Mouse (Mus musculus) myocyte (in vitro differentiated cells): ENCODE measurements around the gene Elmod1. TPM values are rescaled to one million over a fixed set of nuclear protein-coding genes. Genes with fewer than 3 reads are reported as not detected.

Source experiments
- H3K27me3 ChIP-seq: one replicate; pipeline ENCODE4 v1.6.1; 2011; ENCODE audit not compliant: control insufficient read depth, insufficient read depth, insufficient read length
- H3K36me3 ChIP-seq: one replicate; pipeline ENCODE4 v1.6.1; 2011; ENCODE audit not compliant: control insufficient read depth, insufficient read depth
- H3K4me2 ChIP-seq: one replicate; pipeline ENCODE4 v1.6.1; 2011; ENCODE audit warnings: low read depth, control low read depth
- H3K4me3 ChIP-seq: one replicate; pipeline ENCODE4 v1.5.1; 2011; ENCODE audit warnings: mild to moderate bottlenecking, control low read depth, moderate library complexity
- H3K79me2 ChIP-seq: one replicate; pipeline ENCODE4 v1.6.1; 2011; ENCODE audit not compliant: control insufficient read depth, insufficient read depth
- H3ac ChIP-seq: one replicate; pipeline ENCODE4 v1.6.1; 2011; ENCODE audit not compliant: control insufficient read depth, insufficient read length
- CEBPB ChIP-seq: IDR thresholded peaks from 2 replicates; pipeline ENCODE4 v1.6.1; 2011; ENCODE audit warnings: mild to moderate bottlenecking, moderate library complexity; ENCODE audit not compliant: poor library complexity, insufficient read depth, severe bottlenecking
- E2F4 ChIP-seq: IDR thresholded peaks from one replicate; pipeline ENCODE4 v1.6.1; 2011; ENCODE audit warnings: mild to moderate bottlenecking, control low read depth, moderate library complexity; ENCODE audit not compliant: insufficient read depth
- MAX ChIP-seq: IDR thresholded peaks from one replicate; pipeline ENCODE4 v1.6.1; 2011; ENCODE audit warnings: low read depth, mild to moderate bottlenecking, control low read depth
- MYOD1 ChIP-seq, 3 experiments: IDR thresholded peaks; one replicate each; pipeline ENCODE4 v1.6.1; 2011; ENCODE audit warnings: control low read depth in 2 of 3, low read depth in 2 of 3, mild to moderate bottlenecking in 2 of 3, moderate library complexity in 1 of 3; ENCODE audit not compliant: insufficient read length in 2 of 3, control insufficient read depth in 1 of 3
- MYOG ChIP-seq, 3 experiments: IDR thresholded peaks; one replicate each; pipeline ENCODE4 v1.6.1; 2011; ENCODE audit warnings: control low read depth in 2 of 3, low read depth in 2 of 3, mild to moderate bottlenecking in 2 of 3; ENCODE audit not compliant: insufficient read length in 2 of 3, control insufficient read depth in 1 of 3, insufficient read depth in 1 of 3
- POLR2A ChIP-seq: IDR thresholded peaks from one replicate; pipeline ENCODE4 v1.6.1; 2011; ENCODE audit warnings: low read depth, mild to moderate bottlenecking, control low read depth, moderate library complexity; ENCODE audit not compliant: insufficient read length
- POLR2AphosphoS2 ChIP-seq: IDR thresholded peaks from one replicate; pipeline ENCODE4 v1.6.1; 2011; ENCODE audit warnings: low read depth, control low read depth; ENCODE audit not compliant: insufficient read length
- REST ChIP-seq: IDR thresholded peaks from one replicate; pipeline ENCODE4 v1.6.1; 2011; ENCODE audit warnings: mild to moderate bottlenecking, control low read depth, moderate library complexity; ENCODE audit not compliant: insufficient read depth, insufficient read length
- SRF ChIP-seq: IDR thresholded peaks from one replicate; pipeline ENCODE4 v1.6.1; 2011; ENCODE audit warnings: low read depth; ENCODE audit not compliant: control insufficient read depth, insufficient read length
- TCF12 ChIP-seq: IDR thresholded peaks from one replicate; pipeline ENCODE4 v1.6.1; 2011; ENCODE audit warnings: mild to moderate bottlenecking, control low read depth; ENCODE audit not compliant: poor library complexity, insufficient read depth, severe bottlenecking
- TCF3 ChIP-seq: IDR thresholded peaks from one replicate; pipeline ENCODE4 v1.6.1; 2011; ENCODE audit warnings: low read depth, control low read depth; ENCODE audit not compliant: insufficient read length
- USF1 ChIP-seq: IDR thresholded peaks from one replicate; pipeline ENCODE4 v1.6.1; 2011; ENCODE audit warnings: low read depth, mild to moderate bottlenecking, control low read depth, moderate library complexity
- polyA plus RNA-seq: library from polyadenylated mRNA; unstranded; fragments of >200 nt; fragmentation: generic; extraction: Trizol; gene quantifications from one replicate; pipeline ENCODE4 v1.2.1, GENCODE M21; 2012; ENCODE audit warnings: missing spikeins

Gene Elmod1
- polyA plus RNA-seq, 1 experiment, result not detected

DNA sequence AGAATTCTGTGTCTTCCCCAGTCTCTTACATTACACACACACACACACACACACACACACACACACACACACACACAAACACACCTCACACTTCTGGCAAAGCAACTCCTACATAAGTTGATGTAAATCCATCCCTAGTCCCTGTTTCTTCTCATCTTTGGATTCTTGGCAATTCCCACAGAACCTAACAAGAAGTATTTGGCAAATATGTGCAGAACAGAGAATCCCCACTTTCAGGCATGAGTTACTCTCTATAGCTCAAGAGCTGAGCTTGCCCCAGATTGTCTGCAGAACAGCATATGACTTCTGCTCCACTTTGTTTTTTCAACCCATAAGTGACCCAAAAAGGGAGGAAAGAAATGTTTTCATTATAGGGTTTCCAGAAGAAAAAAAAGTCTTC, 2.7 kb downstream of the Elmod1 start:
- Histone ChIP-seq H3K27me3 (peaks cover 17% of the 10 kb centered on the region), H3K4me3 (no peak overlapping the region), H3K79me2 (no peaks in the 10 kb centered on the region), H3K4me2 (no peak overlapping the region), H3ac (no peak overlapping the region), H3K36me3 (no peaks in the 10 kb centered on the region)
- TF ChIP-seq TCF12, result no peak
- no peak for TF ChIP-seq MAX
- TF ChIP-seq MYOD1 (IDR thresholded peaks at IDR 0.05; ENCODE audit: control insufficient read depth in 1 of 3, insufficient read length in 2 of 3, low read depth in 2 of 3), result no peak
- no peak for TF ChIP-seq E2F4
- TF ChIP-seq CEBPB, result no peak
- TF ChIP-seq MYOG (IDR thresholded peaks at IDR 0.05; ENCODE audit: control insufficient read depth in 1 of 3, insufficient read depth in 1 of 3, insufficient read length in 2 of 3, low read depth in 2 of 3), result no peak
- no peak for TF ChIP-seq REST
- TF ChIP-seq TCF3, result no peak
- TF ChIP-seq USF1, result no peak
- TF ChIP-seq POLR2A, result no peak
- TF ChIP-seq SRF, result no peak
- TF ChIP-seq POLR2AphosphoS2, result no peak

DNA sequence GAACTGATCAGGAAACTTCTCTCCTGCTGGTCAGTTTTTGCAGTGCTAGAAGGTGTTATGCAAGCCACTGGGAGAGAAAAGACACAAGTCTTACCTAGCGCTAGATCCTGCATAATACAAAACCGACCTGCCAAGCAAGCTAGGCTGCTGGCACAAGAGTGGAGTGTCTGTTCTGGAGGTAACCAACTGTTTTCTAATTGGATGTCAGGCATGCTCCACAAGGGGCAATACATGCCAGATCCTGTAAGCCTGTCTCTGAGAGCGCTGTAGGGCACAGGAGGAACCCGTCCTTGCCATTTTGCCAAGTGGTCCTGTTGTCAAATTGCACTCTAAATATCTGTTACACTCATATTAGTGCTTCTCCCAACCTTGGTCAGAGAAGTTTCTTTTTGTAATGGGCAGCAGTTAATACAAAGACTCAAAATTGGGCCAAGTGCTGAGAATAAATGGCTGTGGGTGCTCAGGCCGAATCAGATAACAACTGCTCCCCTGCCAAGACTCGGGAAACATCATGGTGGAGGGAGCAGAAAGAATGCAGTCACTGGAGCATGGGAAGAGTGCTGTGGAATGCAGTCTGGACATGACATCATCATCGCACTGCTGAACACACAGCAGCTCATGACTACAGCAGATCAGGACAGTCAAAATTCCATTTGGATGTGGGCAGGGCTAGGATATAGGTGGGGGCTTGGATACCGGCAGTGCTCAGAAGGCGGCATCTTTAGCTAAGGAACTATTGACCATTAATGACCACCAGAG, 7.3 kb downstream of the Elmod1 start:
- H3K27me3 ChIP-seq, result no peaks in the 10 kb centered on the region
- no peak overlapping the region for H3K4me3 ChIP-seq
- H3K36me3 ChIP-seq, result no peaks in the 10 kb centered on the region
- H3K4me2 ChIP-seq, result no peak overlapping the region
- H3ac ChIP-seq, result no peak overlapping the region
- TF ChIP-seq USF1 (no peak), MYOG (IDR thresholded peaks at IDR 0.05; ENCODE audit: control insufficient read depth in 1 of 3, insufficient read depth in 1 of 3, insufficient read length in 2 of 3, low read depth in 2 of 3) (no peak), TCF3 (no peak), TCF12 (no peak), POLR2AphosphoS2 (no peak), MYOD1 (IDR thresholded peaks at IDR 0.05; ENCODE audit: control insufficient read depth in 1 of 3, insufficient read length in 2 of 3, low read depth in 2 of 3) (no peak), POLR2A (no peak), MAX (no peak), REST (no peak), SRF (no peak), E2F4 (no peak), CEBPB (no peak)
- H3K79me2 ChIP-seq, result no peaks in the 10 kb centered on the region

DNA sequence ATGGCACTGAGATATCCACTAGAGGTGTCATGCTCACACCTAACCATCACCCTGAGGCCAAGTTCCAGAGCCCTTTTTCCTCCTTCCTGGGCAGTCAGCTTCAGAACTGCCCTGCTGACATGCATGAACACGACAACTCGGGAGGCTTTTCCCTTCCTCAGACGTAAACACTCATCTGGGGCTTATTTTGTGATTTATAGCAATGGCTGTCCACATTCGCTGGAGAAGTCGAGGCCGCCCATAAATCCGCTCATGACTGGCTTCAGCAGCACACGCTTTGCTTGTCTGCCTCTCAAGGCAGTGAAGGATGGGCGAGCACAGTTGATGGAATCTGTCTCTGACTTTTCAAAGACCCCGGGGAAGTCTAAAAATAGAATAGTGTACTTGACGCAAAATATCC, 18.1 kb downstream of the Elmod1 start:
- Histone ChIP-seq H3K4me3 (no peak overlapping the region), H3K4me2 (no peak overlapping the region), H3ac (no peak overlapping the region), H3K27me3 (no peaks in the 10 kb centered on the region), H3K36me3 (no peaks in the 10 kb centered on the region), H3K79me2 (no peaks in the 10 kb centered on the region)
- TF ChIP-seq MYOD1 (IDR thresholded peaks at IDR 0.05; ENCODE audit: control insufficient read depth in 1 of 3, insufficient read length in 2 of 3, low read depth in 2 of 3) (no peak), MAX (no peak), POLR2AphosphoS2 (no peak), USF1 (no peak), TCF12 (no peak), MYOG (IDR thresholded peaks at IDR 0.05; ENCODE audit: control insufficient read depth in 1 of 3, insufficient read depth in 1 of 3, insufficient read length in 2 of 3, low read depth in 2 of 3) (no peak), TCF3 (no peak), REST (no peak), E2F4 (no peak), CEBPB (no peak)

DNA sequence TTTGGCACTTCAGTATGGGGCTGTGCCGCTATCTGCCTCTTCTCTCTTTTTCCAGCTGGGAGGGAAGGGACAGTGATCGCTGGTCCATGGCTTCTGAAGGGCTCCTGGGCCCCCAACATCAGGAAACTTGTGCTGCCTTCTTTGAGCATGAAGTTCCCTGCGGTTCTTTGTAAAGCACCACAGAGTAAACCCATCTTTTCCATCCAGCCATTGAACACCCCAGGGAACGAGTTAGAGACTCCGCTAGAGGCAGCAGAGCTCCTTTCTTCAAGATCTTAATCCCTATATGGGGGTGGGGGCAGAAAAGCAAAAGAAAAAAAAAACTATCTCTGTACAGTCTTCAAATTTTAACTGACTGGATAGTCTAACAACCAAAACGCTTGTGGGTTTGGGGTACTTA, 20.2 kb downstream of the Elmod1 start:
- TF ChIP-seq CEBPB, result no peak
- Histone ChIP-seq H3K4me3 (no peak overlapping the region), H3K36me3 (no peaks in the 10 kb centered on the region), H3K27me3 (no peaks in the 10 kb centered on the region), H3K4me2 (no peak overlapping the region), H3ac (no peak overlapping the region), H3K79me2 (no peaks in the 10 kb centered on the region)

DNA sequence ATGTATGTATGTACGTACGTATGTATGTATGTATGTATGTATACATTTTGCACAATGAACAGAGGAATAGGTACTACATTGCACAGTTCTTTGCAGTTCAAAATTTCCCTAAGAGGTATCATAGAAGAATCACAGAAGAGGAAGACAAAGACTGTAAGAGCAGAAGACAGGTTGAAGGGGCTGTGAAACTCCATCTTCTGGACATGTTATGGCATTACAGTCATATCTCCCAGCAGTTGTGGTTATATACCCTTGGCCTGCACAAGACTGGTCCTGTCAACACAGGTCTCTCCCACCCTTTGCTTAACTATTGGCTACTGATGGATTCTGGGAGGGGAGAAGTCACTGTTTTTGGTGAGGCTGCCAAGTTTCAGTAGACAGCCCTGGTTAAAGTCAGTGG, 27.6 kb downstream of the Elmod1 start:
- Histone ChIP-seq H3K79me2 (no peaks in the 10 kb centered on the region), H3K27me3 (no peaks in the 10 kb centered on the region), H3K4me2 (no peak overlapping the region), H3K4me3 (no peak overlapping the region), H3ac (no peak overlapping the region), H3K36me3 (no peaks in the 10 kb centered on the region)
- TF ChIP-seq E2F4 (no peak), POLR2AphosphoS2 (no peak), TCF12 (no peak), SRF (no peak)
